Mouse (Mus musculus): ENCODE results near the gene Samd4. TPM values are rescaled to one million over a fixed set of nuclear protein-coding genes. Genes with fewer than 3 reads are reported as not detected.

The Samd4 gene
- polyA plus RNA-seq, 3 experiments from 2014 or later: not detected

GRCm38 (mm10) chr14:47116062-47116762 lies 233.6 kb downstream of the Samd4 start:
- no peak for ATAC-seq

- no peak for ATAC-seq
Measured at GRCm38 (mm10) chr14:47117522-47117921, 234.9 kb downstream of the Samd4 start.

GRCm38 (mm10) chr14:47127987-47128386 lies 245.3 kb downstream of the Samd4 start:
- no peak for ATAC-seq

GRCm38 (mm10) chr14:47133948-47134347 lies 251.3 kb downstream of the Samd4 start:
- no peak for ATAC-seq

- ATAC-seq: no peak
Measured at GRCm38 (mm10) chr14:47136637-47137036, 254.0 kb downstream of the Samd4 start.

GRCm38 (mm10) chr14:47138853-47139252 lies 256.2 kb downstream of the Samd4 start:
- no peak for ATAC-seq

- no peak for ATAC-seq
Measured at GRCm38 (mm10) chr14:47144326-47144725, 261.7 kb downstream of the Samd4 start.

GRCm38 (mm10) chr14:47151306-47151705 lies 268.7 kb downstream of the Samd4 start:
- ATAC-seq: no peak

- ATAC-seq: no peak
Measured at GRCm38 (mm10) chr14:47154303-47154702, 271.6 kb downstream of the Samd4 start.

Other genes starting within 250 kb of the Samd4 start
- 10 to 100 TPM in 1 of 3 experiments, 1 to 10 TPM in 2; 5.0 to 73.4 (median 7.6) TPM for gene Cdkn3, start 122.3 kb upstream of the Samd4 start, polyA plus RNA-seq (2017; shearing (Covaris generic))
- 10 to 100 TPM; 68.7 to 99.0 (median 71.8) TPM for gene Cnih1, start 94.4 kb upstream of the Samd4 start, polyA plus RNA-seq (2017; shearing (Covaris generic))
- 100 to 1,000 TPM in 1 of 3 experiments, 10 to 100 TPM in 2; 93.1 to 115 (median 98.6) TPM for gene Gmfb, start 60.6 kb upstream of the Samd4 start, polyA plus RNA-seq (2017; shearing (Covaris generic))
- 10 to 100 TPM in 2 of 3 experiments, 1 to 10 TPM in 1; 8.2 to 12.2 (median 11.3) TPM for gene Cgrrf1, start 50.7 kb upstream of the Samd4 start, polyA plus RNA-seq (2017; shearing (Covaris generic))

Data from inflammation-experienced regulatory T-cells, adult 6 months (primary cell).